Mouse (Mus musculus) hindbrain, embryonic 16.5 days (tissue): ENCODE measurements at regions not wholly inside any gene's neighbourhood (a gene's known extent, or its start where the extent isn't known, plus 50 kb on each side); places are given as distances from the start of the nearest gene placed in this dataset.
A peak's percentile ranks its signal among the peaks of the same experiment; 100 is the strongest.

Experiments used
- ATAC-seq: fragments of 200-750 bp; cut with Nextera tagmentation; 2 replicates; pipeline ENCODE4 v1.8.0; 2017; ENCODE audit warnings: moderate TSS enrichment, moderate library complexity
- H3K27ac ChIP-seq: fragments of 300-500 bp; sonication (generic); 2 replicates; pipeline ENCODE4 v1.5.1; 2014; ENCODE audit warnings: low read depth, mild to moderate bottlenecking, control low read depth, low read length, moderate library complexity
- H3K27me3 ChIP-seq: fragments of 300-500 bp; sonication (generic); replicated peaks from 2 replicates; pipeline ENCODE4 v1.6.1; 2014; ENCODE audit warnings: low read length; ENCODE audit not compliant: control insufficient read depth, insufficient read depth
- H3K36me3 ChIP-seq: fragments of 300-500 bp; sonication (generic); 2 replicates; pipeline ENCODE4 v1.6.1; 2014; ENCODE audit warnings: mild to moderate bottlenecking, low read length, moderate library complexity, mixed read lengths; ENCODE audit not compliant: control insufficient read depth, insufficient read depth
- H3K4me1 ChIP-seq: fragments of 300-500 bp; sonication (generic); 2 replicates; pipeline ENCODE4 v1.6.1; 2014; ENCODE audit warnings: low read depth, low read length; ENCODE audit not compliant: control insufficient read depth, insufficient read depth
- H3K4me2 ChIP-seq: fragments of 300-500 bp; sonication (generic); 2 replicates; pipeline ENCODE4 v1.6.1; 2014; ENCODE audit warnings: mild to moderate bottlenecking, low read length, control low read depth, moderate library complexity
- H3K4me3 ChIP-seq: fragments of 300-500 bp; sonication (generic); 2 replicates; pipeline ENCODE4 v1.5.1; 2014; ENCODE audit warnings: mild to moderate bottlenecking, low read length, control low read depth, moderate library complexity
- H3K9ac ChIP-seq: fragments of 300-500 bp; sonication (generic); 2 replicates; pipeline ENCODE4 v1.6.1; 2014; ENCODE audit warnings: low read depth, mild to moderate bottlenecking, control low read depth, low read length, moderate library complexity
- H3K9me3 ChIP-seq: fragments of 300-500 bp; sonication (generic); 2 replicates; pipeline ENCODE4 v1.6.1; 2014; ENCODE audit warnings: mild to moderate bottlenecking, low read length, moderate library complexity; ENCODE audit not compliant: control insufficient read depth
- WGBS: fragments of 180-500 bp; shearing (Covaris S2); extraction: QIAGEN DNeasy Blood & Tissue Kit; methylation state at CpG from one replicate; pipeline ENCODE4 v1.1.7; 2014; 5-methylcytosine and 5-hydroxymethylcytosine counted together

GRCm38 (mm10) chr2:108011534-108011933 is 721.1 kb downstream of the Kcna4 start:
- Histone ChIP-seq H3K4me3 (no peak overlapping the region), H3K4me1 (no peaks in the 10 kb centered on the region), H3K27me3 (no peaks in the 10 kb centered on the region), H3K27ac (no peak overlapping the region), H3K9me3 (no peaks in the 10 kb centered on the region), H3K36me3 (no peaks in the 10 kb centered on the region), H3K4me2 (no peak overlapping the region), H3K9ac (no peak overlapping the region)
- ATAC-seq, result no peak
- WGBS, result 83% methylated on average over 3 of the region's 3 CpGs

GRCm38 (mm10) chr2:108023206-108023605 is 732.8 kb downstream of the Kcna4 start:
- H3K36me3 ChIP-seq, result no peaks in the 10 kb centered on the region
- no peak overlapping the region for H3K4me3 ChIP-seq
- no peak overlapping the region for H3K4me2 ChIP-seq
- no peak overlapping the region for H3K27ac ChIP-seq
- 59% methylated on average over 3 of the region's 3 CpGs for WGBS
- no peak overlapping the region for H3K9ac ChIP-seq
- no peak for ATAC-seq
- H3K9me3 ChIP-seq, result no peaks in the 10 kb centered on the region
- H3K27me3 ChIP-seq, result no peaks in the 10 kb centered on the region
- H3K4me1 ChIP-seq, result no peaks in the 10 kb centered on the region

GRCm38 (mm10) chr2:108030657-108031056 is 740.2 kb downstream of the Kcna4 start:
- Histone ChIP-seq H3K27ac (no peak overlapping the region), H3K4me1 (no peaks in the 10 kb centered on the region), H3K9ac (no peak overlapping the region), H3K27me3 (no peaks in the 10 kb centered on the region), H3K4me2 (no peak overlapping the region), H3K36me3 (no peaks in the 10 kb centered on the region), H3K9me3 (no peaks in the 10 kb centered on the region), H3K4me3 (no peak overlapping the region)
- ATAC-seq, result no peak
- 89% methylated on average over 2 of the region's 2 CpGs for WGBS

DNA sequence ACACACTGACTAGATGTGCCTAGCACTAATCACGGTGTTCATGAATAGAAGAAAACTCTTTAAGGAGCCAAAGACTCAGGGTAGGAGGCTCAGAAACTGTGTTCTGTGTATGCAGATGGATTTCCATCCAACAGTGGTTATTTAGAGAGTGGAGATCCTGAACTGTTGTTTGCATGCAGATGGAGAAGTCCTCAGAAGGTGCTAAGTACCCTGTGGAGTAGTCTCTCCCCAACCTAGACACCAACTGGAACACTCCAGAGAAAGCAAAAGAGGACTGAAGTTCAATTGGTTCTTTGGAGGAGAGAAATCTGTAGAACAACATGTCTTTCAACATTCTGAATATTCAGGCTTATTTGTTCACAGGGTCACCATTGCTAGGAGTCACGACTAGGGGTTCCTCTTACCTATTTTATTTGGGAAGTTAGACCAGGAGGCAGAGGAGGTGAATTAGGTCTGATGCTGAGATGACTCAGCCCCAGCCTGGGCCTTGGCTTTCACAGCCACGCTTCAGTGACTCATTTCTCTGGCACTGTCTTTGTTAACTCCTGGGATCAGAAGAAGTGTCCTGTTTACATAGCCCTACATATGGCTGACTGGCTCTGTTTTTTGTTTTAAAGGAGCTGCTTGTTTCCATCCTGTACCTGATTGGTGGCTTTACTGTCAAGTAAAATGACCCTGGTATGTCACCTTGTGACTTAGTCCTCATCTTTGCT is 742.0 kb downstream of the Kcna4 start:
- H3K4me2 ChIP-seq, result no peak overlapping the region
- no peaks in the 10 kb centered on the region for H3K9me3 ChIP-seq
- H3K27ac ChIP-seq, result no peak overlapping the region
- ATAC-seq, result no peak
- no peak overlapping the region for H3K4me3 ChIP-seq
- no peaks in the 10 kb centered on the region for H3K36me3 ChIP-seq
- H3K27me3 ChIP-seq, result no peaks in the 10 kb centered on the region
- H3K9ac ChIP-seq, result no peak overlapping the region
- no peaks in the 10 kb centered on the region for H3K4me1 ChIP-seq
- WGBS, result 58% methylated on average over 3 of the region's 3 CpGs

- Histone ChIP-seq H3K4me3 (no peak overlapping the region), H3K9ac (no peak overlapping the region), H3K4me2 (no peak overlapping the region), H3K27ac (no peak overlapping the region), H3K9me3 (no peaks in the 10 kb centered on the region), H3K27me3 (no peaks in the 10 kb centered on the region), H3K36me3 (no peaks in the 10 kb centered on the region), H3K4me1 (no peaks in the 10 kb centered on the region)
- ATAC-seq, result peak; percentile 67; the same call in 1 of the 2 replicates
- WGBS, result 40% methylated on average over 8 of the region's 8 CpGs
Measured at GRCm38 (mm10) chr2:108033328-108034182, 743.1 kb downstream of the Kcna4 start.

DNA sequence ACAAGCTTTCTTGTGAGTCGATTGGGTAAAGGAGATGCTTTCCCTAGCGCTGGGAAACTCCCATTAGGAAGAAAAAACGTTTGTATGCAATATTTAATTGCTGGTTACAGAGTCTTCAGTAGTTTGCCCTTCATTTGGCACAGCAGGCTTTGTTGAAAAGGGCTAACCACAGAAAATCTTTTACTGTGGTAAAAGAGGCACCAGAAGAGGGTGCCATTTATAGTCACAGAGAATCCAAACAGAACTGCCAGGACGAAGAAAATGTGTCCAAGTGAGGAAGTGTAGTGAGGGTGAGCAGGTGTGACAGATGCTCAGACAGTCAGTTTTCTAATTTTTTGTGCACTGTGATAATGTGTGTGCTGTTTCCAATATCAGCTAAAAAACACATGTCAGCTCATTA is 744.4 kb downstream of the Kcna4 start:
- no peaks in the 10 kb centered on the region for H3K27me3 ChIP-seq
- H3K36me3 ChIP-seq, result no peaks in the 10 kb centered on the region
- H3K9ac ChIP-seq, result no peak overlapping the region
- no peaks in the 10 kb centered on the region for H3K4me1 ChIP-seq
- no peak overlapping the region for H3K4me2 ChIP-seq
- no peaks in the 10 kb centered on the region for H3K9me3 ChIP-seq
- ATAC-seq, result no peak
- no peak overlapping the region for H3K27ac ChIP-seq
- WGBS, result 46% methylated on average over 4 of the region's 4 CpGs
- no peak overlapping the region for H3K4me3 ChIP-seq

DNA sequence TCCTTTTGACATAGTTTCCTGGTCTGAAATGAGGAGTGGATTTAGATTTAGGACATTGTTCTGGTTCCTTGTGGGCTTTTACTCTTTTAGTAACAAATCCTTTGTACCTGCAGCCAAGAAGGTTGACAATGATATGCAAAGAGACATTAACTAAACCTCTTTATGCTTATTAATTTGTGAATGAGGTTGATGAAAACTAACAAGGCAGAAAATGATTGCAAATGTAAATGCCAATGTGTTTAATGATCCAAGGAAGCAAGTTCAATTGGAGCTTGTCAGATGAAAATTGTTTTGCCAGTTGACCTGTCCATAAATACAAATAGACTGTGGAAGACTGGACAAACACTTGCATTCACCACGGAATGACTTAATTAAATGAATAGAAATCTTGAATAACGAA is 751.6 kb downstream of the Kcna4 start:
- Histone ChIP-seq H3K4me2 (no peak overlapping the region), H3K27ac (no peak overlapping the region), H3K9me3 (no peaks in the 10 kb centered on the region), H3K4me1 (no peaks in the 10 kb centered on the region), H3K9ac (no peak overlapping the region), H3K4me3 (no peak overlapping the region), H3K27me3 (no peaks in the 10 kb centered on the region), H3K36me3 (no peaks in the 10 kb centered on the region)
- no peak for ATAC-seq
- 50% methylated on average over 2 of the region's 2 CpGs for WGBS

DNA sequence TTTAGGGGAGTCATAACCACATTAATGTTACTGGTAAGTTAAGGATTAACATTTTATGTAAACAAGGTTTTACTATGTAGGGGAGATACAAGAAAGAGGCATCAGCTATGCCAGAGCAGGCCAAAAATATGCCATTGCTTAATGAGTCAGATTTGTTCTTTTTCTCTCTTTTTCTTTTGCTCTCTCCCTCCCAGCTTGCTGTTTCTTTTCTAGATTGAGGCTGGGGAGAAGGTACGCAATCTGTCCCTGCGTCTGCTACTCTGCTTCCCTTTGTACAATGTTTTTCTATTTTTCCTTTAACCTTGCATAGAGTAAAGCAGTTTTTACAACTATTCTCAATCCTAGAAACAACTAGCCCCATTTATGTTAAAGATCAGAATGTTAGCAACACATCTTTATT is 754.4 kb downstream of the Kcna4 start:
- H3K4me2 ChIP-seq, result no peak overlapping the region
- 94% methylated on average over 2 of the region's 2 CpGs for WGBS
- no peaks in the 10 kb centered on the region for H3K9me3 ChIP-seq
- H3K27me3 ChIP-seq, result no peaks in the 10 kb centered on the region
- no peak overlapping the region for H3K9ac ChIP-seq
- no peak for ATAC-seq
- no peaks in the 10 kb centered on the region for H3K36me3 ChIP-seq
- no peak overlapping the region for H3K27ac ChIP-seq
- no peak overlapping the region for H3K4me3 ChIP-seq
- H3K4me1 ChIP-seq, result no peaks in the 10 kb centered on the region

DNA sequence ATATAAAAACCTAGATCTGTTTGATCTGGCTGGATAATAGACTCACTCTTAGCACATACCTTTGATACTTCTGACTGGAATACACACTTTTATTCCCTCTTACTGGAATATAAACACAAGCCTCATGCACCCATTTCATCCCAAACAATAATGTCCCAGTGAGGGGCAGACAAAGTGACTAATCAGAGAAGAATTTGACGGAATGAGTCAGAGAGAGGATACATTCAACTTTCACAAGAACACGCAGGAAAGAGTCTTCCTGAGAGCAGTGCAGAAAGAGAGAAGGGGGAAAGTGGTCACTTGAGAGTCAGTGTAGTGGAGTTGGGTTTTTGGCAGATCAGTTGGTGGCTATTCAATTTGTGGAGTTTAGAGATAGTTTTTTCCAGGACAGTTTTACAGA is 755.6 kb downstream of the Kcna4 start:
- Histone ChIP-seq H3K9me3 (no peaks in the 10 kb centered on the region), H3K27ac (no peak overlapping the region), H3K4me3 (no peak overlapping the region), H3K4me2 (no peak overlapping the region), H3K4me1 (no peaks in the 10 kb centered on the region), H3K27me3 (no peaks in the 10 kb centered on the region), H3K36me3 (no peaks in the 10 kb centered on the region), H3K9ac (no peak overlapping the region)
- WGBS, result 86% methylated on average over 2 of the region's 2 CpGs
- ATAC-seq, result no peak
